In genomic region chr7:34629702-34630210, GRCm38 (mm10) we compare ENCODE assay signal across 8 mouse cellular contexts. TPM values are rescaled to one million over a fixed set of nuclear protein-coding genes. Genes with fewer than 3 reads are reported as not detected.
DNase-seq lines count a peak whose midpoint lies in the region; ATAC-seq and TF ChIP-seq lines count a peak whose summit lies in the region.

No protein-coding gene starts in this region.

- no peaks in the 10 kb centered on the region for H3K36me3 ChIP-seq in heart, embryonic 10.5 days
- H3K36me3 ChIP-seq in ES-E14 (ENCODE audit: control insufficient read depth, insufficient read depth, low read length, poor library complexity, severe bottlenecking), result no peaks in the 10 kb centered on the region
- no peaks in the 10 kb centered on the region for H3K36me3 ChIP-seq in heart, embryonic 14.5 days (ENCODE audit: control insufficient read depth, insufficient read depth, low read length)

- in situ Hi-C loops in ES-E14 (cut with MboI; ENCODE audit: low sequenced_read_pairs in 2 of 2, unreplicated experiment in 2 of 2), result no loop called here

- peaks cover 15% of the 10 kb centered on the region for H3K4me1 ChIP-seq in heart, embryonic 10.5 days
- peaks cover 0 to 19% of the 10 kb centered on the region in 2 experiments; a peak in 2 of 4 replicates for H3K4me1 ChIP-seq in ES-E14 (ENCODE audit: control insufficient read depth in 2 of 2, insufficient read depth in 2 of 2, low read length in 2 of 2, poor library complexity in 1 of 2)
- peaks cover 2 to 6% of the 10 kb centered on the region in 2 experiments; a peak in 2 of 4 replicates for H3K4me1 ChIP-seq in heart, embryonic 14.5 days (ENCODE audit: control insufficient read depth in 2 of 2, insufficient read depth in 2 of 2, low read length in 2 of 2)

- DNase-seq in heart, embryonic 10.5 days (ENCODE audit: low spot score), result no peak
- DNase-seq in heart, adult 8-10 months (ENCODE audit: low spot score), result no peak
- DNase-seq in ES-E14 (ENCODE audit: low read depth, low spot score), result no peak
- DNase-seq in lung, postnatal 4 days, result peak; percentile 11 to 37
- DNase-seq in cerebellum, adult 11 months, result no peak
- no peak for DNase-seq in embryo, embryonic 10.5 days (ENCODE audit: low spot score)
- no peak for DNase-seq in urinary bladder, adult 18-20 months (ENCODE audit: low spot score in 2 of 2)

- H3K9me3 ChIP-seq in heart, embryonic 10.5 days, result no peaks in the 10 kb centered on the region
- H3K9me3 ChIP-seq in ES-E14 (ENCODE audit: control insufficient read depth, insufficient read depth, low read depth, low read length), result no peaks in the 10 kb centered on the region
- no peaks in the 10 kb centered on the region for H3K9me3 ChIP-seq in heart, embryonic 14.5 days (ENCODE audit: control insufficient read depth, low read length)

- peak overlapping the region; percentile 62 for H3K4me3 ChIP-seq in heart, embryonic 10.5 days
- H3K4me3 ChIP-seq in ES-E14 (ENCODE audit: insufficient read depth in 1 of 2, low read depth in 1 of 2, low read length in 2 of 2, poor library complexity in 1 of 2, severe bottlenecking in 1 of 2), result peak overlapping the region; percentile 49 to 65
- H3K4me3 ChIP-seq in heart, embryonic 14.5 days (ENCODE audit: control insufficient read depth in 1 of 2, insufficient read depth in 1 of 2, low read depth in 1 of 2, low read length in 2 of 2), result peak overlapping the region; percentile 37 to 40

- peak overlapping the region; percentile 81 for H3K27ac ChIP-seq in heart, embryonic 10.5 days
- peak overlapping the region; percentile 70 for H3K27ac ChIP-seq in ES-E14 (ENCODE audit: insufficient read depth, low read depth, low read length, poor library complexity, severe bottlenecking)
- H3K27ac ChIP-seq in heart, embryonic 14.5 days (replicated peaks in 1 of 2; ENCODE audit: control insufficient read depth in 1 of 2, insufficient read depth in 1 of 2, low read depth in 2 of 2, low read length in 2 of 2), result peak overlapping the region; percentile 23 to 53; a peak in 3 of 4 replicates

- ATAC-seq in heart, embryonic 14.5 days (ENCODE audit: insufficient number of reproducible peaks, insufficient read depth, low FRiP score, low read depth), result peak; percentile 36; the same call in 1 of the 2 replicates

- H3K9ac ChIP-seq in ES-E14 (ENCODE audit: insufficient read depth, low read depth, low read length, poor library complexity, severe bottlenecking), result peak overlapping the region; percentile 42; the same call in 1 of the 2 replicates
- peak overlapping the region; percentile 69 for H3K9ac ChIP-seq in heart, embryonic 14.5 days (ENCODE audit: low read length)

- peak overlapping the region; percentile 88 for H3K4me2 ChIP-seq in heart, embryonic 14.5 days (ENCODE audit: low read length)

- 48% methylated on average over 8 of the region's 8 CpGs for WGBS in heart, embryonic 10.5 days
- 48% methylated on average over 8 of the region's 8 CpGs for WGBS in heart, embryonic 14.5 days

- 0 out of 2 replicates have a peak, but pooled peaks cover 3% of the 10 kb centered on the region for H3K27me3 ChIP-seq in heart, embryonic 10.5 days (ENCODE audit: insufficient read depth, poor library complexity, severe bottlenecking)
- H3K27me3 ChIP-seq in heart, embryonic 14.5 days (ENCODE audit: control insufficient read depth, insufficient read depth, low read length), result no peaks in the 10 kb centered on the region

TF ChIP-seq in ES-E14, 5 proteins besides CTCF, POLR2A, EP300 and RAD21:
- TF ChIP-seq CHD2 (IDR thresholded peaks at IDR 0.05; ENCODE audit: low read depth, low read length) (no peak), ZNF384 (IDR thresholded peaks at IDR 0.05; ENCODE audit: low read depth, low read length) (no peak), MAFK (IDR thresholded peaks at IDR 0.05; ENCODE audit: insufficient read depth, low read depth, low read length) (no peak), ZC3H11A (IDR thresholded peaks at IDR 0.05; ENCODE audit: borderline replicate concordance, low read depth, low read length) (no peak), HCFC1 (IDR thresholded peaks at IDR 0.05; ENCODE audit: borderline replicate concordance, insufficient read depth, low read length) (no peak)

RNA-seq across cellular contexts. Expression of gene Kctd15, which starts 26.8 kb away (rescaled TPM):
- 15.3 and 25.5 TPM in 2 replicates for polyA plus RNA-seq in heart, embryonic 10.5 days (2016; fragmentation: Nextera tagmentation; extraction: Ambion mirVana)
- total RNA-seq in heart, adult 8-10 months (2022), result 1 to 10 TPM; 2.4 to 3.9 (median 3.2) TPM
- total RNA-seq in ES-E14 (2012; rRNA removed), result 15.9 and 18.1 TPM in 2 replicates
- polyA plus RNA-seq in heart, embryonic 14.5 days (2014; fragmentation: Nextera tagmentation; extraction: Ambion mirVana), result 1.6 and 1.7 TPM in 2 replicates

Comparison
In these comparisons a context has a peak if more than half of its experiments do, and no peak if none do; other contexts are left out.
1. DNase-seq: peak in lung, postnatal 4 days (2 of 2); none in heart, embryonic 10.5 days (single experiment), heart, adult 8-10 months (single experiment), ES-E14 (single experiment), cerebellum, adult 11 months (single experiment), embryo, embryonic 10.5 days (single experiment) and urinary bladder, adult 18-20 months (0 of 2).
2. Peak in every context shown above with its lines, with median percentiles within 50 percentile points of each other: H3K27ac ChIP-seq and H3K4me3 ChIP-seq.